Mouse (Mus musculus): ENCODE measurements around the gene Sprr2a3. TPM values are rescaled to one million over a fixed set of nuclear protein-coding genes. Genes with fewer than 3 reads are reported as not detected.

Sprr2a3 gene
- total RNA-seq, 2 experiments from 2014 or later, result not detected

DNA sequence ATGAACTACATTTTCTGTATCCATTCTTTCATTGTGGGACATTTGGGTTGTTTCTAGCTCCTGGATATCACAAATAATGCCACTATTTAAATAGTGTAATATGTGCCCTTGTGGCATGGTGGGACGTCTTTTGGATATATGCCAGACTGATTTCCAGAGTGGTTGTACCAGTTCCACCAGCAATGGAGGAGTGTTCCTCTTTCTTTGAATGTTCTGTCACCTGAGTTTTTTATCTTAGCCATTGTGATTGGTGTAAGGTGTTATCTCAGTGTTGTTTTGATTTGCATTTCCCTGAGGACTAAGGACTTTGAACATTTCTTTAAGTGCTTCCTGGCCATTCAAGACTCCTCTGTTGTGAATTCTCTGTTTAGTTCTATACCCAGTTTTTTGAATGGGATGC is 51.1 kb downstream of the Sprr2a3 start:
- intact Hi-C loops (cut with DNase I; ENCODE audit: low total_unique reads), result no loop called here
- no peak for DNase-seq

DNA sequence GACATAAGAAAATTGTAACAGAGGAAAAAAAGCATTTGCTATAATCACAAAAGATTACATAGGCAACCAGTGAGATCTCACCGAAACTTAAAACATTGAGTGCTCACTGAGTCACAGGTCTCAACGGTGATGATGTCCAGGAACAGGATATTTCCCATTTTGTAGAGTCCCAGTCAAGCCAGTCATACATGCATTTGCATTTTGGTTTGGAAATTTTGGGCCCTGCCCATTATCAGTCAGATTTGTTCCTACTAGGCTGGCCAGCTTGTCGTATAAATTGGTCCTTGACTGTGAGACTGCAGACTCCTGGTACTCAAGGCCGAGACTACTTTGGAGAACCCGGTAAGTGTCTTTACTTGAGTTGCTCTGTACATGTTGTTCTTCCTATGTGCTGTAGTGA is 53.6 kb downstream of the Sprr2a3 start, which contains the start of gene Sprr2d:
Sprr2d (plus strand) TSS at position 301 of the 400 bp plus-strand sequence.
- no peak for DNase-seq
- intact Hi-C loops (cut with DNase I; ENCODE audit: low total_unique reads), result no loop called here

Other genes with a start within 250 kb of the Sprr2a3 start
- gene Lor, start 202.3 kb upstream of the Sprr2a3 start, total RNA-seq (2021), result not detected
- gene Prr9, start 161.5 kb upstream of the Sprr2a3 start, total RNA-seq (2021), result not detected
- gene Lelp1, start 142.7 kb upstream of the Sprr2a3 start, total RNA-seq (2021), result not detected
- gene Sprr2a1, start 69.6 kb upstream of the Sprr2a3 start, total RNA-seq (2021), result not detected
- gene Sprr2a2, start 69.5 kb upstream of the Sprr2a3 start, total RNA-seq (2021), result not detected
- gene Sprr2b, start 31.2 kb downstream of the Sprr2a3 start, total RNA-seq (2021), result not detected
- gene Sprr2d, start 53.7 kb downstream of the Sprr2a3 start, total RNA-seq (2021), result not detected
- not detected for gene Sprr2e, start 66.7 kb downstream of the Sprr2a3 start, total RNA-seq (2021)
- gene Sprr2f, start 79.8 kb downstream of the Sprr2a3 start, total RNA-seq (2021), result not detected
- gene Sprr2h, start 100.3 kb downstream of the Sprr2a3 start, total RNA-seq (2021), result not detected
- gene Sprr2i, start 122.6 kb downstream of the Sprr2a3 start, total RNA-seq (2021), result not detected
- gene Sprr2j-ps, start 132.7 kb downstream of the Sprr2a3 start, total RNA-seq (2021), result not detected
- 1 to 10 TPM; 2.7 to 3.8 TPM for gene Gm9774, start 144.0 kb downstream of the Sprr2a3 start, total RNA-seq (2021)
- not detected for gene Sprr2k, start 147.2 kb downstream of the Sprr2a3 start, total RNA-seq (2021)
- not detected for gene Sprr1b, start 153.4 kb downstream of the Sprr2a3 start, total RNA-seq (2021)
- gene Sprr3, start 173.3 kb downstream of the Sprr2a3 start, total RNA-seq (2021), result not detected
- gene Sprr1a, start 200.5 kb downstream of the Sprr2a3 start, total RNA-seq (2021), result not detected
- gene Sprr4, start 215.1 kb downstream of the Sprr2a3 start, total RNA-seq (2021), result not detected
- gene 2310046K23Rik, start 249.1 kb downstream of the Sprr2a3 start, total RNA-seq (2021), result not detected